Comparison of ENCODE assay signal across 9 mouse cellular contexts in genomic region chr3:142620956-142621562, GRCm38 (mm10). TPM values are rescaled to one million over a fixed set of nuclear protein-coding genes. Genes with fewer than 3 reads are reported as not detected.
DNase-seq lines count a peak whose midpoint lies in the region; ATAC-seq lines count a peak whose summit lies in the region.
"Had no signal": no experiment of that assay in that cellular context is flagged by ENCODE, and none has a peak within 500 bp of the region (broad histone marks: within the 10 kb centered on the region; RNA-seq: fewer than 3 reads in every experiment).

No protein-coding gene starts in this region.

- H3K4me1 ChIP-seq in heart, embryonic 11.5 days (ENCODE audit: control insufficient read depth, insufficient read depth, low read length), result no peaks in the 10 kb centered on the region

- no peaks in the 10 kb centered on the region for H3K9me3 ChIP-seq in heart, embryonic 11.5 days (replicated peaks; ENCODE audit: control insufficient read depth, low read length)

- H3K27me3 ChIP-seq in heart, embryonic 11.5 days (ENCODE audit: control insufficient read depth, insufficient read depth, low read length), result no peaks in the 10 kb centered on the region

- peak; percentile 70 for ATAC-seq in CD4-positive, CD25-positive, alpha-beta regulatory T cell, adult 4 months
- no peak for ATAC-seq in heart, embryonic 11.5 days (replicated peaks; ENCODE audit: insufficient number of reproducible peaks, low FRiP score, low TSS enrichment)

- H3K27ac ChIP-seq in heart, embryonic 11.5 days (ENCODE audit: low read depth, low read length), result no peak overlapping the region

- no peak overlapping the region for H3K9ac ChIP-seq in heart, embryonic 11.5 days (ENCODE audit: low read depth, low read length)

- H3K36me3 ChIP-seq in heart, embryonic 11.5 days (ENCODE audit: control insufficient read depth, insufficient read depth, low read length), result no peaks in the 10 kb centered on the region

- no peak overlapping the region for H3K4me3 ChIP-seq in heart, embryonic 11.5 days (ENCODE audit: low read depth, low read length)

- DNase-seq in cerebellum, postnatal 10 days, result peak; percentile 5 to 23
- DNase-seq in cerebellum, adult 8-10 months, result no peak
- DNase-seq in lung, postnatal 25 days (ENCODE audit: low spot score), result peak; percentile 38
- DNase-seq in layer of hippocampus, adult 11-12 months (ENCODE audit: low spot score), result no peak
- no peak for DNase-seq in embryo, embryonic 10 days (ENCODE audit: low spot score)
- DNase-seq in left cerebral cortex, adult 11 months (ENCODE audit: low spot score), result no peak

- 42% methylated on average over 3 of the region's 3 CpGs for WGBS in heart, embryonic 11.5 days (ENCODE audit: insufficient replicate concordance)

- H3K4me2 ChIP-seq in heart, embryonic 11.5 days, result peak overlapping the region; percentile 53; the same call in 1 of the 2 replicates

RNA-seq across cellular contexts. Expression of gene Gbp2, which starts 0.7 kb away (rescaled TPM):
- polyA plus RNA-seq in CD4-positive, CD25-positive, alpha-beta regulatory T cell, adult 4 months (2017; shearing (Covaris generic)), result 100 to 1,000 TPM; 157 to 166 TPM
- 0.97 and 1.1 TPM in 2 replicates for polyA plus RNA-seq in heart, embryonic 11.5 days (2014; fragmentation: Nextera tagmentation; extraction: Ambion mirVana)

RNA-seq across cellular contexts. Expression of gene Gbp2b, which starts 26.4 kb away (rescaled TPM):
- polyA plus RNA-seq in CD4-positive, CD25-positive, alpha-beta regulatory T cell, adult 4 months (2017; shearing (Covaris generic)), result 10 to 100 TPM; 27.5 to 35.1 TPM
- polyA plus RNA-seq in heart, embryonic 11.5 days (2014; fragmentation: Nextera tagmentation; extraction: Ambion mirVana), result not detected in 2 replicates
- polyA plus RNA-seq: limb, embryonic 11.5 days had no signal

Comparison
In these comparisons a context has a peak if more than half of its experiments do, and no peak if none do; other contexts are left out.
1. DNase-seq: peak in cerebellum, postnatal 10 days (2 of 2) and lung, postnatal 25 days (single experiment); none in cerebellum, adult 8-10 months (single experiment), layer of hippocampus, adult 11-12 months (single experiment), embryo, embryonic 10 days (single experiment) and left cerebral cortex, adult 11 months (single experiment).
2. RNA of gene Gbp2, which starts 0.7 kb away (polyA plus RNA-seq): 157 to 166 TPM in CD4-positive, CD25-positive, alpha-beta regulatory T cell, adult 4 months; 0.97 to 1.1 TPM in heart, embryonic 11.5 days; every median in the first group is over 10 times any median in the second.
3. RNA of gene Gbp2b, which starts 26.4 kb away (polyA plus RNA-seq): 27.5 to 35.1 TPM in CD4-positive, CD25-positive, alpha-beta regulatory T cell, adult 4 months; not detected in heart, embryonic 11.5 days; every median in the first group is over 10 times any median in the second.